14 mouse cellular contexts compared by ENCODE assay signal in genomic region chr14:120262660-120263379, GRCm38 (mm10). TPM values are rescaled to one million over a fixed set of nuclear protein-coding genes. Genes with fewer than 3 reads are reported as not detected.
DNase-seq lines count a peak whose midpoint lies in the region; ATAC-seq and TF ChIP-seq lines count a peak whose summit lies in the region.
"Had no signal": no experiment of that assay in that cellular context is flagged by ENCODE, and none has a peak within 500 bp of the region (broad histone marks: within the 10 kb centered on the region; RNA-seq: fewer than 3 reads in every experiment).

No protein-coding gene starts in this region.

- in situ Hi-C loops in CH12.LX (cut with MboI; ENCODE audit: low pct_ligation_motif_present, low pct_unique_long_range_greater_than_20kb, low sequenced_read_pairs): no loop called here

- H3K9me3 ChIP-seq in CH12.LX (replicated peaks; ENCODE audit: low read length): no peaks in the 10 kb centered on the region
- H3K9me3 ChIP-seq: embryonic facial prominence, embryonic 13.5 days; forebrain, embryonic 12.5 days; hindbrain, embryonic 13.5 days had no signal

- peak; percentile 18 to 43 for DNase-seq in heart, adult 18-20 months
- DNase-seq in heart, postnatal 25 days (ENCODE audit: low spot score): no peak
- no peak for DNase-seq in CH12.LX (ENCODE audit: extremely low read depth)
- DNase-seq in kidney, adult 9 months: no peak
- no peak for DNase-seq in cerebellum, adult 9-10 months

- H3K4me1 ChIP-seq in CH12.LX (ENCODE audit: control insufficient read depth in 1 of 2, insufficient read depth in 2 of 2): no peaks in the 10 kb centered on the region; a peak in 1 of 4 replicates
- H3K4me1 ChIP-seq: forebrain, embryonic 12.5 days; hindbrain, embryonic 13.5 days had no signal

- no peak for TF ChIP-seq EP300 in CH12.LX (IDR thresholded peaks at IDR 0.05; ENCODE audit: low read length)

- 0 out of 2 replicates have a peak overlapping the region, but pooled peaks have one; percentile 26 for H3K9ac ChIP-seq in CH12.LX (ENCODE audit: insufficient read depth, low read depth)
- H3K9ac ChIP-seq: embryonic facial prominence, embryonic 13.5 days; forebrain, embryonic 12.5 days; hindbrain, embryonic 13.5 days had no signal

- dilution Hi-C loops in CH12.LX (cut with MboI; ENCODE audit: extremely low pct_ligation_motif_present, extremely low pct_unique_long_range_greater_than_20kb, low sequenced_read_pairs): no loop called here

- no peak overlapping the region for H3K4me3 ChIP-seq in CH12.LX (replicated peaks in 1 of 3; ENCODE audit: low read depth in 2 of 3, low read length in 2 of 3, poor library complexity in 1 of 3)
- H3K4me3 ChIP-seq: embryonic facial prominence, embryonic 13.5 days; forebrain, embryonic 12.5 days; heart, adult 2 months; hindbrain, embryonic 13.5 days had no signal

- H3K79me2 ChIP-seq in CH12.LX (replicated peaks; ENCODE audit: control insufficient read depth, extremely low read depth, insufficient read depth, poor library complexity, severe bottlenecking): no peaks in the 10 kb centered on the region

- no peak for TF ChIP-seq RAD21 in CH12.LX (IDR thresholded peaks at IDR 0.05; ENCODE audit: low read depth, low read length)

- H3K27me3 ChIP-seq in CH12.LX (replicated peaks): no peaks in the 10 kb centered on the region
- H3K27me3 ChIP-seq: embryonic facial prominence, embryonic 13.5 days; forebrain, embryonic 12.5 days; hindbrain, embryonic 13.5 days; Patski had no signal

- peak overlapping the region; percentile 34; the same call in 1 of the 2 replicates for H3K4me2 ChIP-seq in CH12.LX (ENCODE audit: insufficient read depth, low read depth, poor library complexity, severe bottlenecking)
- H3K4me2 ChIP-seq: embryonic facial prominence, embryonic 13.5 days; forebrain, embryonic 12.5 days; hindbrain, embryonic 13.5 days had no signal

- TF ChIP-seq CTCF in CH12.LX (conservative IDR thresholded peaks at IDR 0.05 in 1 of 2, IDR thresholded peaks at IDR 0.05 in 1 of 2; ENCODE audit: low read depth in 2 of 2, low read length in 2 of 2): no peak

- intact Hi-C loops in heart, postnatal 25 days (cut with DNase I): loop anchor here (1.0 to 10.0 kb wide), 3 partner anchors 135 to 402 kb away; no protein-coding TSS in a partner anchor

- peak; percentile 75 for ATAC-seq in granulocyte monocyte progenitor cell, adult 5-6 weeks (replicated peaks; ENCODE audit: poor library complexity, severe bottlenecking)
- ATAC-seq in megakaryocyte progenitor cell, adult 5-6 weeks (replicated peaks; ENCODE audit: poor library complexity): peak; percentile 56
- ATAC-seq: forebrain, embryonic 16.5 days; hindbrain, postnatal 0 days; Patski had no signal

- TF ChIP-seq POLR2A in CH12.LX (IDR thresholded peaks at IDR 0.05; ENCODE audit: low read depth, low read length): no peak

- no peaks in the 10 kb centered on the region for H3K36me3 ChIP-seq in CH12.LX (replicated peaks in 1 of 2; ENCODE audit: control insufficient read depth in 1 of 2, insufficient read depth in 1 of 2, low read length in 1 of 2)
- H3K36me3 ChIP-seq: embryonic facial prominence, embryonic 13.5 days; forebrain, embryonic 12.5 days; hindbrain, embryonic 13.5 days had no signal

- no peak overlapping the region for H3K27ac ChIP-seq in CH12.LX (ENCODE audit: insufficient read depth, low read depth)
- H3K27ac ChIP-seq: embryonic facial prominence, embryonic 13.5 days; forebrain, embryonic 12.5 days; heart, adult 2 months; hindbrain, embryonic 13.5 days; hindbrain, postnatal 0 days had no signal

TF ChIP-seq in CH12.LX, 34 proteins besides CTCF, POLR2A, EP300 and RAD21:
- TF ChIP-seq ZMIZ1 (IDR thresholded peaks at IDR 0.05; ENCODE audit: low read depth, low read length): no peak
- no peak for TF ChIP-seq GABPA (IDR thresholded peaks at IDR 0.05; ENCODE audit: insufficient replicate concordance, low read depth, low read length)
- TF ChIP-seq ELF1 (IDR thresholded peaks at IDR 0.05; ENCODE audit: low read depth, low read length): no peak
- TF ChIP-seq RCOR1 (conservative IDR thresholded peaks at IDR 0.05; ENCODE audit: low read depth, low read length): no peak
- no peak for TF ChIP-seq TBP (conservative IDR thresholded peaks at IDR 0.05; ENCODE audit: low read depth, low read length)
- no peak for TF ChIP-seq UBTF (IDR thresholded peaks at IDR 0.05; ENCODE audit: low read depth, low read length)
- no peak for TF ChIP-seq MAZ (IDR thresholded peaks at IDR 0.05; ENCODE audit: low read depth, low read length)

RNA-seq across cellular contexts. Expression of gene Mbnl2, which starts 12.6 kb away (rescaled TPM):
- total RNA-seq in heart, adult 18-20 months (2021): 100 to 1,000 TPM; 218 to 240 TPM
- 100 to 1,000 TPM; 234 to 252 TPM for total RNA-seq in heart, postnatal 25 days (2021)
- total RNA-seq in CH12.LX (2012; rRNA removed): 19.6 and 23.9 TPM in 2 replicates
- 23.7 and 23.8 TPM in 2 replicates for total RNA-seq in CH12.LX (2014; rRNA removed)
- polyA plus RNA-seq in CH12.LX (2012; ENCODE audit: insufficient read length, low read depth): 21.8 and 28.9 TPM in 2 replicates
- 55.0 and 74.3 TPM in 2 replicates for total RNA-seq in granulocyte monocyte progenitor cell, adult 5-6 weeks (2014; fragmentation: Nextera tagmentation)
- 66.8 and 83.5 TPM in 2 replicates for total RNA-seq in granulocyte monocyte progenitor cell, adult 5-6 weeks (2017)
- 94.4 and 97.8 TPM in 2 replicates for total RNA-seq in megakaryocyte progenitor cell, adult 5-6 weeks (2015)
- total RNA-seq in megakaryocyte progenitor cell, adult 5-6 weeks (2017): 63.2 and 70.4 TPM in 2 replicates

Comparison
In these comparisons a context has a peak if more than half of its experiments do, and no peak if none do; other contexts are left out.
1. DNase-seq: peak in heart, adult 18-20 months (2 of 2); none in heart, postnatal 25 days (single experiment), CH12.LX (single experiment), kidney, adult 9 months (single experiment) and cerebellum, adult 9-10 months (single experiment).